Mouse (Mus musculus) stomach, embryonic 14.5 days (tissue): Measurements from ENCODE around the gene Grap2. TPM values are rescaled to one million over a fixed set of nuclear protein-coding genes. Genes with fewer than 3 reads are reported as not detected.

Experiments used
- ATAC-seq: fragments of 200-750 bp; cut with Nextera tagmentation; 2 replicates; pipeline ENCODE4 v1.8.0; 2017; ENCODE audit warnings: low read depth, moderate TSS enrichment; ENCODE audit not compliant: insufficient number of reproducible peaks, insufficient read depth, low FRiP score
- H3K27ac ChIP-seq: fragments of 300-500 bp; sonication (generic); 2 replicates; pipeline ENCODE4 v1.5.1; 2014; ENCODE audit warnings: mild to moderate bottlenecking, low read length, moderate library complexity, mixed read lengths
- H3K27me3 ChIP-seq: fragments of 300-500 bp; sonication (generic); 2 replicates; pipeline ENCODE4 v1.6.1; 2014; ENCODE audit warnings: low read length, control low read depth, mixed read lengths; ENCODE audit not compliant: control insufficient read depth, insufficient read depth
- H3K36me3 ChIP-seq: fragments of 300-500 bp; sonication (generic); 2 replicates; pipeline ENCODE4 v1.6.1; 2014; ENCODE audit warnings: mild to moderate bottlenecking, control low read depth, low read length, moderate library complexity, mixed read lengths; ENCODE audit not compliant: control insufficient read depth, insufficient read depth
- H3K4me1 ChIP-seq: fragments of 300-500 bp; sonication (generic); 2 replicates; pipeline ENCODE4 v1.6.1; 2014; ENCODE audit warnings: low read length, control low read depth, mixed read lengths; ENCODE audit not compliant: control insufficient read depth, insufficient read depth
- H3K4me2 ChIP-seq: fragments of 300-500 bp; sonication (generic); replicated peaks from 2 replicates; pipeline ENCODE4 v1.6.1; 2014; ENCODE audit warnings: low read depth, low read length, control low read depth
- H3K4me3 ChIP-seq: fragments of 300-500 bp; sonication (generic); 2 replicates; pipeline ENCODE4 v1.5.1; 2014; ENCODE audit warnings: low read depth, low read length, control low read depth
- H3K9ac ChIP-seq: fragments of 300-500 bp; sonication (generic); replicated peaks from 2 replicates; pipeline ENCODE4 v1.6.1; 2014; ENCODE audit warnings: low read depth, mild to moderate bottlenecking, control low read depth, low read length, moderate library complexity, mixed read lengths
- H3K9me3 ChIP-seq: fragments of 300-500 bp; sonication (generic); 2 replicates; pipeline ENCODE4 v1.6.1; 2016; ENCODE audit warnings: low read depth, low read length, control low read depth; ENCODE audit not compliant: control insufficient read depth
- WGBS: fragments of 180-500 bp; shearing (Covaris S2); extraction: QIAGEN DNeasy Blood & Tissue Kit; methylation state at CpG from one replicate; pipeline ENCODE4 v1.1.7; 2014; 5-methylcytosine and 5-hydroxymethylcytosine counted together
- microRNA-seq: library from miRNA; unstranded; fragments of <30 nt; microRNA quantifications from one replicate; pipeline ENCODE4, GENCODE M21; 2016
- polyA plus RNA-seq: library from polyadenylated mRNA; unstranded; fragments of >200 nt; fragmentation: Nextera tagmentation; extraction: Ambion mirVana; gene quantifications from 2 replicates; pipeline ENCODE4 v1.2.1, GENCODE M21; 2014

The Grap2 gene
- polyA plus RNA-seq, 1 experiment from 2014 or later: 0.97 TPM

GRCm38 (mm10) chr15:80697564-80697963 is 125.2 kb downstream of the Grap2 start:
- H3K27ac ChIP-seq: no peak overlapping the region
- ATAC-seq: no peak
- WGBS: 40% methylated on average over 5 of the region's 5 CpGs
- no peaks in the 10 kb centered on the region for H3K36me3 ChIP-seq
- no peak overlapping the region for H3K4me3 ChIP-seq
- no peaks in the 10 kb centered on the region for H3K4me1 ChIP-seq
- H3K27me3 ChIP-seq: no peaks in the 10 kb centered on the region
- H3K4me2 ChIP-seq: no peak overlapping the region
- no peaks in the 10 kb centered on the region for H3K9me3 ChIP-seq
- no peak overlapping the region for H3K9ac ChIP-seq

- no peak for ATAC-seq
- Histone ChIP-seq H3K9me3 (no peaks in the 10 kb centered on the region), H3K4me1 (peaks cover 11% of the 10 kb centered on the region), H3K4me3 (no peak overlapping the region), H3K36me3 (no peaks in the 10 kb centered on the region), H3K9ac (no peak overlapping the region), H3K27me3 (no peaks in the 10 kb centered on the region), H3K27ac (no peak overlapping the region), H3K4me2 (no peak overlapping the region)
- WGBS: 70% methylated on average over 8 of the region's 8 CpGs
Observed at GRCm38 (mm10) chr15:80701481-80702257, 129.3 kb downstream of the Grap2 start.

Small RNA genes lying within 50 kb of the gene (microRNA-seq; reads per million reads assigned to microRNA genes)
- gene Mir6957: not detected

Other genes starting within 250 kb of the Grap2 start
- gene Enthd1, start 7.4 kb upstream of the Grap2 start, polyA plus RNA-seq: not detected in 2 replicates
- 6.9 and 9.3 TPM in 2 replicates for gene Fam83f, start 99.3 kb downstream of the Grap2 start, polyA plus RNA-seq
- 25.5 and 28.7 TPM in 2 replicates for gene Tnrc6b, start 138.7 kb downstream of the Grap2 start, polyA plus RNA-seq